Mouse (Mus musculus) ES-E14 (cell line): ENCODE data around the gene Rnase10.

ENCODE experiments used
- CHD2 ChIP-seq: IDR thresholded peaks from 2 replicates; pipeline ENCODE4 v1.6.1; 2014; ENCODE audit warnings: mild to moderate bottlenecking, low read depth, low read length, inconsistent platforms
- HCFC1 ChIP-seq: IDR thresholded peaks from 2 replicates; pipeline ENCODE4 v1.6.1; 2012; ENCODE audit warnings: low read length, inconsistent platforms, borderline replicate concordance; ENCODE audit not compliant: insufficient read depth
- MAFK ChIP-seq: IDR thresholded peaks from 2 replicates; pipeline ENCODE4 v1.6.1; 2014; ENCODE audit warnings: mild to moderate bottlenecking, low read depth, low read length, inconsistent platforms; ENCODE audit not compliant: insufficient read depth
- ZC3H11A ChIP-seq: IDR thresholded peaks from 2 replicates; pipeline ENCODE4 v1.6.1; 2012; ENCODE audit warnings: low read depth, mild to moderate bottlenecking, inconsistent platforms, low read length, borderline replicate concordance
- ZNF384 ChIP-seq: IDR thresholded peaks from 2 replicates; pipeline ENCODE4 v1.6.1; 2012; ENCODE audit warnings: low read depth, low read length, inconsistent platforms

DNA sequence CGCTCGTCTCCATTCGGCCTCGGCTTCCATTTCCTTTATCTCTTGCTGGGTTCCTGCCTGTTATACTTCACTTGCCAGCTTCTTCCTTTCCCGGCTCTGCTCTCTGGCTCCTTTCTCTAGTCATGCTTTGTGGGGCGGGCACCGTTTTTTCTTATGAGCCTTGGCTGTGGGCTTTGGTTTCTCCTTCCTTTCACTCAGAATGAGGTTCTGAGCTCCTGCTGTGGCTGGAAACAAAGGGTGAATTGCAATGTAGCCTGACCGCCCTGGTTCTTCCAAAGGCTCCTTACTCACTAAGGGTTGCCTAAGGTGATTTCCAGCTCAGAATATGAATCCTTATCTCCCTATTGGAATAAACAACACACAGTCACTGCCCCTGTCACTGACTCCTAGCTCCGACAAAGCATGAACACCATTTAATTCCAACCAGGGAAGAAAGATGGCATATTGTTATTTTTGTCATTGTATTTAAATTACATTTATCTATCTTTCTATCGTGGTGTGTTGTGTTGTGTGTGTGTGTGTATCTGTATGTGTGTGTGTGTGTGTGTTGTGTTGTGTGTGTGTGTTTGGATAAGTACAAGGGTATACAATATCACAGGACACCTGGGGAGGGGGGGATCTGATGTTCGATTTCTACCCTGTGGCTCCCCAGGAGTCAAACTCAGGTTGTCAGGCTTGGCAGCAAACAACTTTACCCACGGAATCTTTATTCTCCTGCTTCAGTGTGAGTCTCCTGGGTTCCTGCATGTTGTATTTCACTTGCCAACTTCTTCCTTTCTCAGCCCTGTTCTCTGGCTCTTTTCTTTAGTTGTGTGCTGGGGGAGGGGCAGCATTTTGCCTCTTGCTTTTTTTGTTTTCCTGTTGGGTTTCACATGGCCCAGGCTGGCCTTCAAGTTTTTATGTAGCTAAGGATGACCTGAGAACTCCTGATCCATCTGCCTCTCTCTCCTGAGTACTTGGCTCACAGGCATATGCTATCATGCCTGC is 37.7 kb upstream of the Rnase10 start:
- TF ChIP-seq HCFC1 (no peak), ZC3H11A (no peak), ZNF384 (peak; percentile 82), CHD2 (no peak), MAFK (no peak)
